Mouse (Mus musculus) E14TG2a.4 (cell line): ENCODE measurements at regions not wholly inside any gene's neighbourhood (a gene's known extent, or its start where the extent isn't known, plus 50 kb on each side); places are given as distances from the start of the nearest gene placed in this dataset.

Experiments used
- H3K27me3 ChIP-seq: 2 replicates; pipeline ENCODE4 v1.6.1; 2014; ENCODE audit warnings: low read length, control low read depth; ENCODE audit not compliant: insufficient read depth
- H3K36me3 ChIP-seq: 2 replicates; pipeline ENCODE4 v1.6.1; 2014; ENCODE audit warnings: low read length, control low read depth; ENCODE audit not compliant: insufficient read depth
- H3K4me1 ChIP-seq: replicated peaks from 2 replicates; pipeline ENCODE4 v1.6.1; 2014; ENCODE audit warnings: low read depth, low read length, control low read depth
- H3K4me3 ChIP-seq: replicated peaks from 2 replicates; pipeline ENCODE4 v1.5.1; 2014; ENCODE audit warnings: mild to moderate bottlenecking, low read length
- H3K9me3 ChIP-seq: 2 replicates; pipeline ENCODE4 v1.6.1; 2014; ENCODE audit warnings: low read length, control low read depth
- CTCF ChIP-seq: conservative IDR thresholded peaks from 2 replicates; pipeline ENCODE4 v1.5.1; 2014; ENCODE audit warnings: low read length
- NANOG ChIP-seq: IDR thresholded peaks from 2 replicates; pipeline ENCODE4 v1.6.1; 2014; ENCODE audit warnings: borderline replicate concordance, low read length, mixed read lengths
- POU5F1 ChIP-seq: IDR thresholded peaks from 2 replicates; pipeline ENCODE4 v1.6.1; 2014; ENCODE audit warnings: low read length, borderline replicate concordance

DNA sequence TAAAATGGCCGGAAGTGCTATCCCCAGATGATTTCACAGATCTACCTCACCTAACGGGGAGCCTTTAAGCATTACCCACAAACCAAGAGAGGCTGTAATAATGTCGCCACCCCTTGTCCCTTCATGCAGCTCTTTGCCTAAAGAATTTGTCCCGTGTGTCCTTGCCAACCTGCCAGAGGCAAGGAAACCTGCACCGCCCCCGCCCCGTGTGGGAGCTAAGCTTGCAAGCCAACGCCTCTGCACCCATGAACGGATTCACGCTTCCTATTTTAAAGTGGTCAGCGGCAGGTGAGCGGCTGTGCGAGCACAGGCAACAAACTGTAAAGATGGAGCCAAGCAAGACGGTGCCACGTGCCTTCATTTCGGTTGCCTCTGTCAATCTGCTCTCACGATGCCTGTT lies 63.1 kb downstream of the Gm11011 start:
- TF ChIP-seq CTCF (no peak), POU5F1 (no peak), NANOG (no peak)
- H3K4me3 ChIP-seq, result no peak overlapping the region
- H3K36me3 ChIP-seq, result no peaks in the 10 kb centered on the region
- peaks cover 36% of the 10 kb centered on the region for H3K27me3 ChIP-seq
- H3K9me3 ChIP-seq, result peaks cover 15% of the 10 kb centered on the region
- peaks cover 12% of the 10 kb centered on the region for H3K4me1 ChIP-seq

DNA sequence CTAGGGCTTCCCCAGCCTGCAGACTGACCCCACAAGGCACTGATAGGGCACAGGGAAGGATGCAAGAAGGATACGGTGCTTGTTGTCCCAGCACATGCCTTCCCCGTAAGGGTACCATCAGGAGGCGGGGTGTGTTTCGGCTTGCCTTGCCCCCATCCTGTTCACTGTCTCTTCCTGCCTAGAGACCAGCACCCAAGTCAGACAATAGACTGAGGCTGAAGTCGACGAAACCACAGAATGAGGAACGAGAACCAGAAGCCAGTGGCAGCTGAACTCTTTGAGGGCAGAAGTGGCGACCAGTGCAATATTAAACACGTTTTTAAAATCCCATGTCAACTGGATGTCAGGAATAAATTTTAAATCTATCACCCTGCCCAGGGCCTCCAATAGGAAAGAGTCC lies 67.6 kb downstream of the Gm11011 start:
- Histone ChIP-seq H3K4me3 (no peak overlapping the region), H3K36me3 (no peaks in the 10 kb centered on the region), H3K9me3 (peaks cover 15% of the 10 kb centered on the region), H3K4me1 (peaks cover 37% of the 10 kb centered on the region), H3K27me3 (peaks cover 18% of the 10 kb centered on the region; the same call in 1 of the 2 replicates)
- no peak for TF ChIP-seq POU5F1
- no peak for TF ChIP-seq NANOG
- no peak for TF ChIP-seq CTCF

DNA sequence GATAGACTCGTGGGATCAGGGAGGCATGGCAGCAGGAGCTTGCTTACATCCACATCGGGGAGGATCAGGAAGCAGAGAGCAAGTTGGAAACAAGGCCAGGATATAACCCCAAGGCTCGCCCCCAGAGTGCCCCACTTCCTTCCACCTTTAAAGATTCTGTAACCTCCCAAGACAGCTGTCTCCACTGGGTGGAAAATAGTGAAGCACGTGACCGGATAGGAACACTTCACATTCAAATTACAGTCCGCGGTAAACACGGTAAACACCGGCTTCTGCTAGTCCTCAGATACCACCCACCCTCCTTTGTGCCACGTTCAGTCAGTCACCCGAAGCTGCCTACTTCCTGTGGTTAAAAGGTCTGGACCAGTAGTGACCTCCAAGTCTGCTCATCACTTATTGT lies 72.2 kb downstream of the Gm11011 start:
- no peaks in the 10 kb centered on the region for H3K27me3 ChIP-seq
- no peak for TF ChIP-seq NANOG
- TF ChIP-seq CTCF, result no peak
- no peak for TF ChIP-seq POU5F1
- H3K36me3 ChIP-seq, result no peaks in the 10 kb centered on the region
- peaks cover 7% of the 10 kb centered on the region for H3K9me3 ChIP-seq
- peaks cover 48% of the 10 kb centered on the region for H3K4me1 ChIP-seq
- H3K4me3 ChIP-seq, result no peak overlapping the region

DNA sequence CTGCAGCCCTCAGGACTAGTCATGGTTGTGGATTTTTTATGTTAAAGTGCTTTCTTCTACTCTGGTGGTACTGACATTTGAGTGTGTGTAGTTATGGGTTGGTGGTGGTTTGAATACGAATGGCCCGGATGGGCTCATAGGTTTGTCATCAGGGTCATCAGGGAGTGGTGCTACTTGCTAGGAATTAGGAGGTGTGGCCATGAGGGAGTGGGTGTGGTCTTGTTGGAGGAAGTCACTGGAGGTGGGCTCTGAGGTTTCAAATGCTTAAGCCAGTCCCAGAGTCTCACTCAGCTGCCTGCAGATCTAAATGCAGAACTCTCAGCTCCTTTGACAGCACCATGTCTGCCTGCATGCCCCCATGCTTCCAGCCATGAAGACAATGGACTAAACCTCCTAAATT lies 76.8 kb downstream of the Gm11011 start:
- Histone ChIP-seq H3K4me3 (no peak overlapping the region), H3K4me1 (peaks cover 28% of the 10 kb centered on the region), H3K36me3 (no peaks in the 10 kb centered on the region), H3K9me3 (peaks cover 21% of the 10 kb centered on the region), H3K27me3 (no peaks in the 10 kb centered on the region)
- no peak for TF ChIP-seq NANOG
- no peak for TF ChIP-seq CTCF
- TF ChIP-seq POU5F1, result no peak

DNA sequence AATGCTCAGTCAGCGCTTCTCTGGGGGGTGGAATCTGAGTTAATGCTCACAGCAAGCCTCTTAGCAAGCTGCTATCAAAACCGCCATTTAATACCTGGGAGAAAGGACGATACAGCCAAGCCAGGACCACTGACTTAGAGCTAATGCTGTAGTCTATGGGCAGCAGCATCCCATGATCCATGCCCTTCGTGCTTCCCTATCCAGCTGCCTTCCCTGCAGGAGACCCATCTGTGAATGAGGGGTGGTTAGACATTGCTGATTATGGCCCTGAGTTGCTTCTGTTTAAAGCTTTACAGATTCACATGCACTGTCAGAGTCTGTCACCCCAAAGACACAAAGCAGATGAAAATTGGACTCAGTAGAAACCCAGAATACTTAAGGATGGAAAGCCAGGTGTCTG lies 78.1 kb downstream of the Gm11011 start:
- peaks cover 21% of the 10 kb centered on the region for H3K9me3 ChIP-seq
- H3K4me3 ChIP-seq, result no peak overlapping the region
- no peaks in the 10 kb centered on the region for H3K36me3 ChIP-seq
- peaks cover 18% of the 10 kb centered on the region for H3K4me1 ChIP-seq
- no peaks in the 10 kb centered on the region for H3K27me3 ChIP-seq
- TF ChIP-seq CTCF (no peak), POU5F1 (no peak)

DNA sequence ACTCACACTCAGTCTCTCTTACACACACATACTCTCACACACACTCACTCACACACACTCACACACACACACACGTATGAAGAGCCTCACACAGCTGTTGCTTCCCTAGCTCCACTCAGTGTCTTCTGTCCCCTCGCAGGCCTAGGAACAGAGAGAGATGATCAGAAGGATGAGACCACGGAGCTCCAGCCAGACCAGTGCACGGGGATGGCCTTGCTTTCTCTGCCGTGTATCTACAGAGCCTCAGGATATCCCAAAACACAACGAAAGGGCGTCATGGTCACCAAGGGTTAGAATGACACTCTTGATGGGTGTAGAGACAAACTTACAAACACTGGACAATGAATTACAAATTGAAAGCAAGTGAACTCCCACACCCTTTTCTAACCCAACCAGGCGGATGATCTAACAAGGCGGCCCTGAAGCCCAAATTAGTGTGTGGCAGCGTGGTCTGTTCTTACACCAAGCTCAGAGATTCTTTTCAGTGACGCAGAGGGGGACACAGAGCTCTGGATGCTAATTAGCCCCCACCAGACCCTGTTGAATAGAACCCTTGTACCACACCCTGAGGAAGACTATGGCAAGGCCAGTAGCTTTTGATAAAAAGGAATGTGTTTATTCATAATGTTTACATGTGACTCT lies 83.0 kb downstream of the Gm11011 start:
- H3K4me1 ChIP-seq, result 0 out of 2 replicates have a peak, but pooled peaks cover 5% of the 10 kb centered on the region
- TF ChIP-seq NANOG (no peak), POU5F1 (no peak), CTCF (no peak)

DNA sequence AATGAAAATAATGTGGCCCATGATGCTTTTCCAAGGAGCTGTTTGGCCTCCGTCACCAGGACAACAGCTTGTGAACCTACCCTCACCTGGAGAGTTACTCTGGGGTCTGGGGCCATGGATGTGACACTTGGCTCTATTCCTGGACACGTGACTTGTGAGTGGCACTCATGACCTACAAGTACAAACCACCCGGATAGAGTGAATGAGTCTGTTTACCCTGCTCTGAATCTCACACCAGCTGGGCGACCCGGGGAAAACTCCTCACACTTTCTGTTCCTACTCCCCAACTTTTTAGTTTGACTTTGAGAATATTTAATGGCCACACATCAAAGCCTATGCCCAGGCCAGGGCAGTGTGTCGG lies 84.0 kb downstream of the Gm11011 start:
- H3K4me3 ChIP-seq, result no peak overlapping the region
- TF ChIP-seq POU5F1 (no peak), NANOG (no peak), CTCF (no peak)
- no peaks in the 10 kb centered on the region for H3K9me3 ChIP-seq
- no peaks in the 10 kb centered on the region for H3K36me3 ChIP-seq
- no peaks in the 10 kb centered on the region for H3K27me3 ChIP-seq
- 0 out of 2 replicates have a peak, but pooled peaks cover 5% of the 10 kb centered on the region for H3K4me1 ChIP-seq

More for the DNA sequence above, 83.0 kb downstream of the Gm11011 start:
- Histone ChIP-seq H3K4me3 (no peak overlapping the region), H3K9me3 (peaks cover 5% of the 10 kb centered on the region; the same call in 1 of the 2 replicates), H3K27me3 (no peaks in the 10 kb centered on the region), H3K36me3 (no peaks in the 10 kb centered on the region)

DNA sequence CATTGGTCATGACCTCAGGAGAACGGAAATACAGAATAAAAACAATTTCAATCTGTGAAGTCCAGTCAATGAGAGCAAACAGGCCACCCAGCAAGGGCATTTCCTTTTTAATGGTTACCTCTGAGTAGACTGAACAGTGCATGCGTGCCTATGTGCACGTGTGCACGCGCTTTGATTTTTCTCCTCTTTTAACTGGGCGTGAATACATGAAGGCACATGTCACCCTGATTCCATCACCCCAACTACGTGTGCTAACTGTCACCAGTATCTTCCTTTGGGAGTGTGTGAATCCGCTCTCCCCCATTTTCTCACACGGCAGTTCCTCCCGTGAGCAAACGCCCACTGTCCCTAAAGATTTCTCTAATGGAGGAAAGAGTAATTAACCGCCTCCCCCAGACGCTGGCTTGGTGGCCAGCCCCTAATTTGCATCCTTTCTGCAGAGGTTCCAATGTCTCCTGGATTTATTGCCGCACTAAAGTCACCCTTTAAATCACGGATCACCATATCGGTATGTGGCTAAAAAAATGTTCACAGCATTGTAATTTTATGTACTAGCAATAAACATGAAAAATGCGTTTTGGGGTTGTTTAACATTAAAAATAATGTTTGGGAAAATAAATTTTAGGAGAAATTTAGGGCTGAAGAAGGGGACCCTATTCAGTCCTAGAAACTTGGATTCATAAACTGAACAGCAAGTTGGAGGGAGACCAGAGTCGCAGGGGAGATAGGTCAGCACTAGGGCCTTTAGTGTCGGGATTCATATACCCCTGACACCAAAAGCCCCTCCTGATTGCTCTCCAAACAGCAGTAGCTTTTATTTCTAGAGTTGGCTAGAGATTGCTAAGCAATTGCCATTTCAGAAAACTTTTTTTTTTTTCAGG lies 84.6 kb downstream of the Gm11011 start:
- Histone ChIP-seq H3K36me3 (no peaks in the 10 kb centered on the region), H3K9me3 (no peaks in the 10 kb centered on the region), H3K27me3 (no peaks in the 10 kb centered on the region), H3K4me3 (no peak overlapping the region), H3K4me1 (0 out of 2 replicates have a peak, but pooled peaks cover 5% of the 10 kb centered on the region)
- no peak for TF ChIP-seq CTCF
- no peak for TF ChIP-seq POU5F1
